Mouse (Mus musculus): ENCODE measurements at regions not wholly inside any gene's neighbourhood (a gene's known extent, or its start where the extent isn't known, plus 50 kb on each side); places are given as distances from the start of the nearest gene placed in this dataset.

- no peaks in the 10 kb centered on the region for H3K36me3 ChIP-seq (ENCODE audit: control insufficient read depth in 1 of 2, insufficient read depth in 2 of 2, low read length in 2 of 2)
- no peaks in the 10 kb centered on the region for H3K4me1 ChIP-seq (ENCODE audit: control insufficient read depth in 1 of 2, insufficient read depth in 2 of 2, low read length in 2 of 2)
- H3K9ac ChIP-seq (ENCODE audit: control insufficient read depth, low read depth, low read length, poor library complexity, severe bottlenecking): no peak overlapping the region
- no peaks in the 10 kb centered on the region for H3K79me2 ChIP-seq (ENCODE audit: control insufficient read depth, insufficient read depth, low read length, poor library complexity)
- no peak overlapping the region for H3K4me3 ChIP-seq (ENCODE audit: control insufficient read depth in 1 of 2, insufficient read depth in 1 of 2, low read depth in 2 of 2, low read length in 2 of 2)
- TF ChIP-seq RCOR1 (IDR thresholded peaks at IDR 0.05; ENCODE audit: low read depth, low read length) (no peak), ELF1 (IDR thresholded peaks at IDR 0.05; ENCODE audit: low read depth, low read length) (no peak), E2F4 (IDR thresholded peaks at IDR 0.05; ENCODE audit: borderline replicate concordance, low read depth, low read length) (no peak)
- DNase-seq (ENCODE audit: low read depth, low spot score): no peak
- no peaks in the 10 kb centered on the region for H3K9me3 ChIP-seq (replicated peaks; ENCODE audit: insufficient read depth, low read length)
- no peaks in the 10 kb centered on the region for H3K27me3 ChIP-seq (ENCODE audit: control insufficient read depth in 1 of 2, insufficient read depth in 2 of 2, low read length in 2 of 2)
- H3K27ac ChIP-seq (ENCODE audit: control insufficient read depth, low read depth, low read length): no peak overlapping the region
Measured at GRCm38 (mm10) chr3:21563454-21563853, 513.0 kb upstream of the Tbl1xr1 start.

GRCm38 (mm10) chr3:21564211-21564781 lies 512.2 kb upstream of the Tbl1xr1 start:
- no peaks in the 10 kb centered on the region for H3K4me1 ChIP-seq (ENCODE audit: control insufficient read depth in 1 of 2, insufficient read depth in 2 of 2, low read length in 2 of 2)
- no peak for DNase-seq (ENCODE audit: low read depth, low spot score)
- no peaks in the 10 kb centered on the region for H3K27me3 ChIP-seq (ENCODE audit: control insufficient read depth in 1 of 2, insufficient read depth in 2 of 2, low read length in 2 of 2)
- no peak overlapping the region for H3K4me3 ChIP-seq (ENCODE audit: control insufficient read depth in 1 of 2, insufficient read depth in 1 of 2, low read depth in 2 of 2, low read length in 2 of 2)
- H3K9ac ChIP-seq (ENCODE audit: control insufficient read depth, low read depth, low read length, poor library complexity, severe bottlenecking): no peak overlapping the region
- H3K79me2 ChIP-seq (ENCODE audit: control insufficient read depth, insufficient read depth, low read length, poor library complexity): no peaks in the 10 kb centered on the region
- TF ChIP-seq ZMIZ1 (IDR thresholded peaks at IDR 0.05; ENCODE audit: low read depth, low read length) (no peak), EP300 (IDR thresholded peaks at IDR 0.05; ENCODE audit: low read depth in 1 of 2, low read length in 2 of 2) (no peak), TCF12 (IDR thresholded peaks at IDR 0.05; ENCODE audit: low read depth, low read length) (no peak), JUND (IDR thresholded peaks at IDR 0.05; ENCODE audit: low read depth, low read length) (no peak), SMC3 (IDR thresholded peaks at IDR 0.05; ENCODE audit: low read depth, low read length) (no peak), CHD2 (IDR thresholded peaks at IDR 0.05; ENCODE audit: low read length) (no peak), MAX (IDR thresholded peaks at IDR 0.05; ENCODE audit: low read length) (no peak)
- H3K9me3 ChIP-seq (replicated peaks; ENCODE audit: insufficient read depth, low read length): no peaks in the 10 kb centered on the region
- no peaks in the 10 kb centered on the region for H3K36me3 ChIP-seq (ENCODE audit: control insufficient read depth in 1 of 2, insufficient read depth in 2 of 2, low read length in 2 of 2)
- no peak overlapping the region for H3K27ac ChIP-seq (ENCODE audit: control insufficient read depth, low read depth, low read length)

GRCm38 (mm10) chr3:21564847-21565485 lies 511.5 kb upstream of the Tbl1xr1 start:
- DNase-seq (ENCODE audit: low read depth, low spot score): no peak
- Histone ChIP-seq H3K4me3 (ENCODE audit: control insufficient read depth in 1 of 2, insufficient read depth in 1 of 2, low read depth in 2 of 2, low read length in 2 of 2) (no peak overlapping the region), H3K9ac (ENCODE audit: control insufficient read depth, low read depth, low read length, poor library complexity, severe bottlenecking) (no peak overlapping the region), H3K27ac (ENCODE audit: control insufficient read depth, low read depth, low read length) (no peak overlapping the region), H3K9me3 (replicated peaks; ENCODE audit: insufficient read depth, low read length) (no peaks in the 10 kb centered on the region), H3K4me1 (ENCODE audit: control insufficient read depth in 1 of 2, insufficient read depth in 2 of 2, low read length in 2 of 2) (no peaks in the 10 kb centered on the region), H3K27me3 (ENCODE audit: control insufficient read depth in 1 of 2, insufficient read depth in 2 of 2, low read length in 2 of 2) (no peaks in the 10 kb centered on the region), H3K79me2 (ENCODE audit: control insufficient read depth, insufficient read depth, low read length, poor library complexity) (no peaks in the 10 kb centered on the region), H3K36me3 (ENCODE audit: control insufficient read depth in 1 of 2, insufficient read depth in 2 of 2, low read length in 2 of 2) (no peaks in the 10 kb centered on the region)
- TF ChIP-seq EP300 (IDR thresholded peaks at IDR 0.05; ENCODE audit: low read depth in 1 of 2, low read length in 2 of 2): no peak
- TF ChIP-seq MYC (IDR thresholded peaks at IDR 0.05; ENCODE audit: low read depth, low read length): no peak
- TF ChIP-seq POLR2A (IDR thresholded peaks at IDR 0.05; ENCODE audit: control insufficient read depth in 1 of 2, insufficient read depth in 1 of 2, low read depth in 1 of 2, low read length in 2 of 2, poor library complexity in 1 of 2): no peak
- TF ChIP-seq ETS1 (IDR thresholded peaks at IDR 0.05; ENCODE audit: low read depth, low read length): no peak
- no peak for TF ChIP-seq MAX (IDR thresholded peaks at IDR 0.05; ENCODE audit: low read length)
- TF ChIP-seq SMC3 (IDR thresholded peaks at IDR 0.05; ENCODE audit: low read depth, low read length): no peak
- no peak for TF ChIP-seq MAFK (IDR thresholded peaks at IDR 0.05; ENCODE audit: borderline replicate concordance, low read depth, low read length)
- no peak for TF ChIP-seq RCOR1 (IDR thresholded peaks at IDR 0.05; ENCODE audit: low read depth, low read length)
- no peak for TF ChIP-seq KAT2A (conservative IDR thresholded peaks at IDR 0.05; ENCODE audit: low read depth, low read length)
- TF ChIP-seq NRF1 (IDR thresholded peaks at IDR 0.05; ENCODE audit: insufficient read depth, low read depth, low read length, poor library complexity, severe bottlenecking): no peak
- no peak for TF ChIP-seq CTCF (IDR thresholded peaks at IDR 0.05 in 2 of 3, conservative IDR thresholded peaks at IDR 0.05 in 1 of 3; ENCODE audit: control insufficient read depth in 1 of 3, insufficient read depth in 1 of 3, low read depth in 2 of 3, low read length in 3 of 3, poor library complexity in 1 of 3, severe bottlenecking in 1 of 3)
- TF ChIP-seq ZKSCAN1 (IDR thresholded peaks at IDR 0.05; ENCODE audit: low read depth, low read length): no peak
- TF ChIP-seq MYB (IDR thresholded peaks at IDR 0.05; ENCODE audit: low read depth, low read length): no peak

Data from MEL (cell line).